Mouse (Mus musculus) midbrain, embryonic 10.5 days (tissue): ENCODE results near the gene Ccdc144b. TPM values are rescaled to one million over a fixed set of nuclear protein-coding genes. Genes with fewer than 3 reads are reported as not detected.

Experiments
- DNase-seq: peaks from one replicate; pipeline ENCODE4 v3.0.0-alpha.2; 2017; ENCODE audit warnings: low spot score
- H3K27ac ChIP-seq: fragments of 300-500 bp; sonication (generic); replicated peaks from 2 replicates; pipeline ENCODE4 v1.5.1; 2016; ENCODE audit warnings: mild to moderate bottlenecking
- H3K27me3 ChIP-seq: fragments of 300-500 bp; sonication (generic); 2 replicates; pipeline ENCODE4 v1.6.1; 2016; ENCODE audit warnings: low read depth, mild to moderate bottlenecking; ENCODE audit not compliant: poor library complexity, severe bottlenecking
- H3K36me3 ChIP-seq: fragments of 300-500 bp; sonication (generic); 2 replicates; pipeline ENCODE4 v1.6.1; 2016; ENCODE audit warnings: mild to moderate bottlenecking, moderate library complexity
- H3K4me1 ChIP-seq: fragments of 300-500 bp; sonication (generic); 2 replicates; pipeline ENCODE4 v1.6.1; 2016
- H3K4me3 ChIP-seq: fragments of 300-500 bp; sonication (generic); 2 replicates; pipeline ENCODE4 v1.5.1; 2016; ENCODE audit warnings: mild to moderate bottlenecking, moderate library complexity
- H3K9me3 ChIP-seq: fragments of 300-500 bp; sonication (generic); replicated peaks from 2 replicates; pipeline ENCODE4 v1.6.1; 2016; ENCODE audit warnings: mild to moderate bottlenecking
- WGBS: fragments of 180-500 bp; shearing (Covaris S2); methylation state at CpG from one replicate; pipeline ENCODE4 v1.1.7; 2016; 5-methylcytosine and 5-hydroxymethylcytosine counted together
- polyA plus RNA-seq: library from polyadenylated mRNA; unstranded; fragments of >200 nt; fragmentation: Nextera tagmentation; extraction: Ambion mirVana; gene quantifications from 2 replicates; pipeline ENCODE4 v1.2.1, GENCODE M21; 2016

The Ccdc144b gene
- polyA plus RNA-seq, result not detected in 2 replicates

GRCm38 (mm10) chr3:36053447-36053846, at the start of gene Ccdc144b:
Gene Ccdc144b, minus strand, starts transcription at chr3:36053547.
- Histone ChIP-seq H3K9me3 (no peaks in the 10 kb centered on the region), H3K4me1 (no peaks in the 10 kb centered on the region), H3K27me3 (no peaks in the 10 kb centered on the region), H3K27ac (no peak within 1 kb of the TSS), H3K36me3 (no peaks in the 10 kb centered on the region), H3K4me3 (no peak within 1 kb of the TSS)
- WGBS, result 91% methylated on average over 6 of the region's 6 CpGs
- DNase-seq, result no peak

GRCm38 (mm10) chr3:36095371-36095770, 42.0 kb upstream of the Ccdc144b start:
- Histone ChIP-seq H3K4me3 (no peak overlapping the region), H3K27me3 (no peaks in the 10 kb centered on the region), H3K27ac (no peak overlapping the region), H3K9me3 (no peaks in the 10 kb centered on the region), H3K36me3 (peaks cover 27% of the 10 kb centered on the region), H3K4me1 (no peaks in the 10 kb centered on the region)
- DNase-seq, result no peak
- 86% methylated on average over 2 of the region's 2 CpGs for WGBS

GRCm38 (mm10) chr3:36087591-36087990, 34.2 kb upstream of the Ccdc144b start:
- no peaks in the 10 kb centered on the region for H3K27me3 ChIP-seq
- H3K9me3 ChIP-seq, result no peaks in the 10 kb centered on the region
- DNase-seq, result peak; percentile 8
- 87% methylated on average over 9 of the region's 9 CpGs for WGBS
- H3K27ac ChIP-seq, result no peak overlapping the region
- peaks cover 89% of the 10 kb centered on the region for H3K36me3 ChIP-seq
- H3K4me1 ChIP-seq, result no peaks in the 10 kb centered on the region
- no peak overlapping the region for H3K4me3 ChIP-seq

- H3K27ac ChIP-seq, result no peak overlapping the region
- peak; percentile 7 for DNase-seq
- H3K36me3 ChIP-seq, result peaks cover 96% of the 10 kb centered on the region
- H3K4me1 ChIP-seq, result no peaks in the 10 kb centered on the region
- no peak overlapping the region for H3K4me3 ChIP-seq
- WGBS, result 94% methylated on average over 5 of the region's 5 CpGs
- H3K9me3 ChIP-seq, result no peaks in the 10 kb centered on the region
- H3K27me3 ChIP-seq, result no peaks in the 10 kb centered on the region
Measured at GRCm38 (mm10) chr3:36085394-36085793, 32.0 kb upstream of the Ccdc144b start.

GRCm38 (mm10) chr3:36083381-36083780, 30.0 kb upstream of the Ccdc144b start:
- peaks cover 96% of the 10 kb centered on the region for H3K36me3 ChIP-seq
- no peaks in the 10 kb centered on the region for H3K27me3 ChIP-seq
- DNase-seq, result peak; percentile 3
- 91% methylated on average over 7 of the region's 7 CpGs for WGBS
- H3K9me3 ChIP-seq, result no peaks in the 10 kb centered on the region
- no peak overlapping the region for H3K27ac ChIP-seq
- no peaks in the 10 kb centered on the region for H3K4me1 ChIP-seq
- H3K4me3 ChIP-seq, result no peak overlapping the region

GRCm38 (mm10) chr3:36082843-36083242, 29.5 kb upstream of the Ccdc144b start:
- Histone ChIP-seq H3K4me3 (no peak overlapping the region), H3K36me3 (peaks cover 96% of the 10 kb centered on the region), H3K27ac (no peak overlapping the region), H3K4me1 (no peaks in the 10 kb centered on the region), H3K27me3 (no peaks in the 10 kb centered on the region), H3K9me3 (no peaks in the 10 kb centered on the region)
- peak; percentile 6 for DNase-seq
- 91% methylated on average over 4 of the region's 4 CpGs for WGBS

GRCm38 (mm10) chr3:36080741-36081140, 27.4 kb upstream of the Ccdc144b start:
- H3K4me3 ChIP-seq, result no peak overlapping the region
- 96% methylated on average over 5 of the region's 5 CpGs for WGBS
- no peak overlapping the region for H3K27ac ChIP-seq
- no peaks in the 10 kb centered on the region for H3K9me3 ChIP-seq
- H3K27me3 ChIP-seq, result no peaks in the 10 kb centered on the region
- DNase-seq, result no peak
- H3K4me1 ChIP-seq, result no peaks in the 10 kb centered on the region
- H3K36me3 ChIP-seq, result peaks cover 96% of the 10 kb centered on the region

- Histone ChIP-seq H3K27me3 (no peaks in the 10 kb centered on the region), H3K9me3 (no peaks in the 10 kb centered on the region), H3K4me3 (no peak overlapping the region), H3K36me3 (peaks cover 96% of the 10 kb centered on the region), H3K4me1 (no peaks in the 10 kb centered on the region), H3K27ac (no peak overlapping the region)
- 91% methylated on average over 5 of the region's 5 CpGs for whole genome bisulfite sequencing
- no peak for DNase-seq
Measured at GRCm38 (mm10) chr3:36079886-36080285, 26.5 kb upstream of the Ccdc144b start.

GRCm38 (mm10) chr3:36077386-36077785, 24.0 kb upstream of the Ccdc144b start:
- H3K27me3 ChIP-seq, result no peaks in the 10 kb centered on the region
- no peaks in the 10 kb centered on the region for H3K9me3 ChIP-seq
- no peak overlapping the region for H3K27ac ChIP-seq
- no peak overlapping the region for H3K4me3 ChIP-seq
- no peak for DNase-seq
- H3K4me1 ChIP-seq, result no peaks in the 10 kb centered on the region
- peaks cover 91% of the 10 kb centered on the region for H3K36me3 ChIP-seq
- WGBS, result 97% methylated on average over 3 of the region's 3 CpGs

- no peak overlapping the region for H3K27ac ChIP-seq
- WGBS, result 95% methylated on average over 6 of the region's 6 CpGs
- H3K27me3 ChIP-seq, result no peaks in the 10 kb centered on the region
- no peaks in the 10 kb centered on the region for H3K4me1 ChIP-seq
- H3K36me3 ChIP-seq, result peaks cover 82% of the 10 kb centered on the region
- H3K4me3 ChIP-seq, result no peak overlapping the region
- no peaks in the 10 kb centered on the region for H3K9me3 ChIP-seq
- DNase-seq, result no peak
Measured at GRCm38 (mm10) chr3:36075466-36075865, 22.1 kb upstream of the Ccdc144b start.

GRCm38 (mm10) chr3:36074231-36074630, 20.9 kb upstream of the Ccdc144b start:
- DNase-seq, result no peak
- H3K4me1 ChIP-seq, result no peaks in the 10 kb centered on the region
- no peaks in the 10 kb centered on the region for H3K9me3 ChIP-seq
- 97% methylated on average over 6 of the region's 6 CpGs for WGBS
- H3K27ac ChIP-seq, result no peak overlapping the region
- H3K27me3 ChIP-seq, result no peaks in the 10 kb centered on the region
- H3K4me3 ChIP-seq, result no peak overlapping the region
- H3K36me3 ChIP-seq, result peaks cover 80% of the 10 kb centered on the region

GRCm38 (mm10) chr3:36071047-36071446, 17.7 kb upstream of the Ccdc144b start:
- Histone ChIP-seq H3K9me3 (no peaks in the 10 kb centered on the region), H3K27me3 (no peaks in the 10 kb centered on the region), H3K36me3 (peaks cover 48% of the 10 kb centered on the region), H3K4me3 (no peak overlapping the region), H3K4me1 (peaks cover 16% of the 10 kb centered on the region), H3K27ac (no peak overlapping the region)
- WGBS, result 96% methylated on average over 5 of the region's 5 CpGs
- DNase-seq, result no peak

- H3K27me3 ChIP-seq, result no peaks in the 10 kb centered on the region
- peaks cover 42% of the 10 kb centered on the region for H3K36me3 ChIP-seq
- no peaks in the 10 kb centered on the region for H3K9me3 ChIP-seq
- DNase-seq, result no peak
- WGBS, result 95% methylated on average over 4 of the region's 4 CpGs
- H3K4me3 ChIP-seq, result no peak overlapping the region
- peaks cover 17% of the 10 kb centered on the region for H3K4me1 ChIP-seq
- H3K27ac ChIP-seq, result no peak overlapping the region
Measured at GRCm38 (mm10) chr3:36070436-36070835, 17.1 kb upstream of the Ccdc144b start.

- DNase-seq, result no peak
- Histone ChIP-seq H3K4me3 (no peak overlapping the region), H3K4me1 (peaks cover 22% of the 10 kb centered on the region), H3K36me3 (peaks cover 20% of the 10 kb centered on the region), H3K27ac (no peak overlapping the region), H3K9me3 (no peaks in the 10 kb centered on the region), H3K27me3 (peaks cover 13% of the 10 kb centered on the region; the same call in 1 of the 2 replicates)
- WGBS, result 90% methylated on average over 6 of the region's 6 CpGs
Measured at GRCm38 (mm10) chr3:36067731-36068130, 14.4 kb upstream of the Ccdc144b start.
